Mouse (Mus musculus) embryonic fibroblast, embryonic 13.5 days (primary cell): ENCODE data around the gene C130074G19Rik. TPM values are rescaled to one million over a fixed set of nuclear protein-coding genes. Genes with fewer than 3 reads are reported as not detected.

ENCODE experiments used
- H3K27ac ChIP-seq: 2 replicates; pipeline ENCODE4 v1.5.1; 2012; ENCODE audit warnings: low read length, control low read depth, inconsistent platforms; ENCODE audit not compliant: insufficient read depth
- H3K4me1 ChIP-seq: 2 replicates; pipeline ENCODE4 v1.6.1; 2011; ENCODE audit warnings: low read length; ENCODE audit not compliant: control insufficient read depth, insufficient read depth
- H3K4me3 ChIP-seq: 2 replicates; pipeline ENCODE4 v1.5.1; 2011; ENCODE audit warnings: mild to moderate bottlenecking, control low read depth, low read length; ENCODE audit not compliant: insufficient read depth
- CTCF ChIP-seq: IDR thresholded peaks from 2 replicates; pipeline ENCODE4 v1.5.1; 2011; ENCODE audit warnings: mild to moderate bottlenecking, control low read depth, low read length, moderate library complexity, borderline replicate concordance; ENCODE audit not compliant: insufficient read depth
- POLR2A ChIP-seq: IDR thresholded peaks from 2 replicates; pipeline ENCODE4 v1.6.1; 2011; ENCODE audit warnings: low read depth, mild to moderate bottlenecking, control low read depth, low read length, moderate library complexity
- polyA plus RNA-seq: library from polyadenylated mRNA; stranded (reverse); fragments of >200 nt; gene quantifications from 2 replicates; pipeline ENCODE4 v1.2.4, GENCODE M21; 2011; ENCODE audit warnings: low read depth; ENCODE audit not compliant: missing spikeins, insufficient read length

The C130074G19Rik gene
- polyA plus RNA-seq, 1 experiment, result 0.18 TPM

- TF ChIP-seq CTCF (no peak), POLR2A (no peak)
These were observed 18.6 kb downstream of the C130074G19Rik start for GRCm38 (mm10) chr1:184864381-184864801.

DNA sequence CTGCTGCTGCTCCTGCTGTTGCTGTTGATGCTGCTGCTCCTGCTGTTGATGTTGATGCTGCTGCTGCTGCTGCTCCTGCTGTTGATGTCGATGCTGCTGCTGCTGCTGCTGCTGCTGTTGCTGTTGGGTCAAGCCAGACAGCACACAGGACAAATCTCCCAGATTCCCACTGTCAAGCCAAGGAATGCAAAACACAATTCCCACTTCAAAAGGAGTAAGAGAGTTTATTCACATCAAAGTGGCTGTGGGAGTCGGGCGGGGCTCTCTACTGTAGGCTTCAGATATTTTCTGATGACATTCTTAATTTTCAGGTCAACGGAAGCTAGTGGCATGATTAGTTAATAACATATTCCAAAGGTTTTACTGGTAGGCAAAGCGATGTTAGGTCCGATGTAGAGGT, 20.4 kb downstream of the C130074G19Rik start:
- TF ChIP-seq CTCF, result no peak
- TF ChIP-seq POLR2A, result no peak
- H3K4me3 ChIP-seq, result no peak overlapping the region
- no peak overlapping the region for H3K27ac ChIP-seq
- H3K4me1 ChIP-seq, result peaks cover 4% of the 10 kb centered on the region; the same call in 1 of the 2 replicates

More at GRCm38 (mm10) chr1:184864381-184864801, 18.6 kb downstream of the C130074G19Rik start:
- no peak overlapping the region for H3K4me3 ChIP-seq
- no peak overlapping the region for H3K27ac ChIP-seq
- peaks cover 4% of the 10 kb centered on the region; the same call in 1 of the 2 replicates for H3K4me1 ChIP-seq

- no peak overlapping the region for H3K27ac ChIP-seq
- H3K4me1 ChIP-seq, result peaks cover 4% of the 10 kb centered on the region; the same call in 1 of the 2 replicates
- TF ChIP-seq POLR2A (no peak), CTCF (no peak)
- H3K4me3 ChIP-seq, result no peak overlapping the region
These were observed 21.5 kb downstream of the C130074G19Rik start for GRCm38 (mm10) chr1:184861551-184861950.

GRCm38 (mm10) chr1:184860276-184860675, 22.7 kb downstream of the C130074G19Rik start:
- no peak overlapping the region for H3K27ac ChIP-seq
- no peak for TF ChIP-seq CTCF
- no peak for TF ChIP-seq POLR2A
- no peak overlapping the region for H3K4me3 ChIP-seq
- peaks cover 4% of the 10 kb centered on the region; the same call in 1 of the 2 replicates for H3K4me1 ChIP-seq

GRCm38 (mm10) chr1:184858253-184858652, 24.8 kb downstream of the C130074G19Rik start:
- H3K27ac ChIP-seq, result no peak overlapping the region
- H3K4me3 ChIP-seq, result no peak overlapping the region
- peaks cover 4% of the 10 kb centered on the region for H3K4me1 ChIP-seq
- TF ChIP-seq POLR2A, result no peak
- no peak for TF ChIP-seq CTCF

DNA sequence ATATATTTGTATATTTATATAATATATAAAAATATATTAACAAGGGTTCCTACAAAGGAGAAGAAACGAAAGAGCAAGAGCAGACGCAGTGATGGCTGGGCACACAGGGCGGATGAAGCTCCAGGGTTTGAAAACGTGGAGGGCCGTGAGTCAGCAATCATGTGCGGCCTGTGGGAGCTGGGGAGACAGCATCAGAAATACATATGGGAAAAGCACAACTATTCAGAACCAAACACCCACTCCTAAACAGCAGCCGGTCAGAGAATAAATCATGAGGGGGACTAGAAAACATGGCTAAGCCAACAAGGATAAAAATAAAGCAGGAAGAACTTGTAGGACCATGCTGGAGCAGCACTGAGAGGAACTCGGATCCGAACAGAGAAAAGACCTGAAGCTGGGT, 25.8 kb downstream of the C130074G19Rik start:
- H3K4me3 ChIP-seq, result no peak overlapping the region
- no peak overlapping the region for H3K27ac ChIP-seq
- no peak for TF ChIP-seq CTCF
- TF ChIP-seq POLR2A, result no peak
- H3K4me1 ChIP-seq, result peaks cover 4% of the 10 kb centered on the region

- TF ChIP-seq CTCF (no peak), POLR2A (no peak)
- H3K4me1 ChIP-seq, result no peaks in the 10 kb centered on the region; the same call in 1 of the 2 replicates
- H3K4me3 ChIP-seq, result no peak overlapping the region
- H3K27ac ChIP-seq, result no peak overlapping the region
These were observed 29.1 kb downstream of the C130074G19Rik start for GRCm38 (mm10) chr1:184853922-184854321.

GRCm38 (mm10) chr1:184853339-184853738, 29.7 kb downstream of the C130074G19Rik start:
- no peak overlapping the region for H3K27ac ChIP-seq
- no peaks in the 10 kb centered on the region; the same call in 1 of the 2 replicates for H3K4me1 ChIP-seq
- H3K4me3 ChIP-seq, result no peak overlapping the region
- TF ChIP-seq CTCF (peak; percentile 60; the same call in 1 of the 2 replicates), POLR2A (no peak)

- peak; percentile 25; the same call in 1 of the 2 replicates for TF ChIP-seq CTCF
- no peak for TF ChIP-seq POLR2A
- Histone ChIP-seq H3K4me3 (no peak overlapping the region), H3K27ac (no peak overlapping the region), H3K4me1 (no peaks in the 10 kb centered on the region; the same call in 1 of the 2 replicates)
These were observed 31.0 kb downstream of the C130074G19Rik start for GRCm38 (mm10) chr1:184851741-184852618.

DNA sequence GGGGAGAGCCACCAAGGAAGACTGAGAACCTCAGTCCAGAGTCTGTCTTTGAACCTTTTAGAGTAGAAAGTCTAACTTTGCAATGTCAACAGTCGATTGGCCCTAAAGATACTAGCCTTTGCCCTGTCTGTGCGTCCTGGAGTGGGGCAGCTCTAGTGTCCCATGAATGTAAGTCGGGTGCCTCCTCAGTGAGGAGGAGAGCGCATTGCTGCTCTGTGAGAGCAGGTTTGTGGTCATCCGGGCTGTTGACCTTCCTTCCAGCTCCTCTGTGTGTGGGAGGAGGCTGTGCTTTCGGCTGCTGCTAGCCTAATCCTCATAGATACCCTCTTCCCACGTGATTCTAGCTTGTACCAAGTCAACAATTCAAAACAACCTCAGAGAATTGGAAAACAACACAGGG, 31.9 kb downstream of the C130074G19Rik start:
- Histone ChIP-seq H3K27ac (no peak overlapping the region), H3K4me3 (no peak overlapping the region), H3K4me1 (no peaks in the 10 kb centered on the region; the same call in 1 of the 2 replicates)
- no peak for TF ChIP-seq CTCF
- TF ChIP-seq POLR2A, result no peak
